Mouse (Mus musculus) embryo, embryonic 9.5 days (tissue): ENCODE measurements at regions not wholly inside any gene's neighbourhood (a gene's known extent, or its start where the extent isn't known, plus 50 kb on each side); places are given as distances from the start of the nearest gene placed in this dataset.

Source experiments
- DNase-seq: peaks from one replicate; pipeline ENCODE4 v3.0.0-alpha.2; 2017; ENCODE audit errors: extremely low spot score

DNA sequence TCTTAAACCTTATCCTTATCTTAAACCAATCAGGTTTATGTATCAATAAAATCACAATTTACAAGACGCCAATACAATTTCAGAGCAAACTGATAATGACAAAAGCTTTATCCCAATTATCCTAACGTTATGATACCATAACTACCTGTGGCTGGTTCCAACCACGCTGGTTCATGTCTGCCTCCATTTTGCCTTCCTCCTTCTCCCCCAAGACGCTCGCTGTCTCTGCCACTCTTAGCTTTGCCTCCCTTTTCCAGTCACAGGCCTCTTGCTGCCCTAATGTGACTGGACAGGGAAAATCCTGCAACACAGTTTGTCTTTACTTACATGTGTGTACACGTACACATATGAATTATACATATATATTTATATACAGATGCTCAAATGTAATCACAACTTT, 101.3 kb upstream of the Cpm start:
- no peak for DNase-seq

DNA sequence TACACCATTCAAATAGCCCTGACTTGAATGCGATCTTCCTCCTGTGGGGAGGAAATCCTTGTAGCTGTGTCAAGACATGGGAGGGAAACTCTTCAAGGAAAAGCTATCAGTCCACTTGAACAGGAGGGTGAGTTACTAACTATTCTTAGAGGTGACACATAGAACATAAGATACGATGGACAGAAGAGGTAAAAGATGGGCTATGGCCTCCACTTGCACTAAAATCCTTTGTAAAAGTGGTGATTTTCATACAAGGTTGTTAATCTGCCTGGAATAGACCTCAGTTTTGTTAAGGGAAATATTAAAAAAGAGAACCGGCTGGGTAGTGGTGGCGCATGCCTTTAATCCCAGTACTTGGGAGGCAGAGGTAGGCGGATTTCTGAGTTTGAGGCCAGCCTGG, 102.1 kb upstream of the Cpm start:
- DNase-seq: no peak

DNA sequence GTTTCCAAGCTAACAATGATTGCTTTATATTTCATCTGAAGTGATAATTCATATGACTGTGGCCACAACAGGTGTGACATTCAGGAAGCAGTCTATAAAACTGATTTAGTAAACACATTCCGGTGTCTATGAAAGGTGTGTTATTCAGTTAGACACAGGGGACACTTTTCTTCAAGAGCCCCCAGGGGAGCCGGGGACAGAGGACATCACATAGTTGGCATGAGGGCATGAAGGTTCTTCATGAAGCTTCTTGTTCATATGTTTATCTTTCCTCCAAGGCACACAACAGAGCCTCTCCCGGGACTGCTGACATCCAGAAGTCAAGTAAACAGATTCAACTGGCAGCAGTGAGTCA, 102.5 kb upstream of the Cpm start:
- DNase-seq: no peak

DNA sequence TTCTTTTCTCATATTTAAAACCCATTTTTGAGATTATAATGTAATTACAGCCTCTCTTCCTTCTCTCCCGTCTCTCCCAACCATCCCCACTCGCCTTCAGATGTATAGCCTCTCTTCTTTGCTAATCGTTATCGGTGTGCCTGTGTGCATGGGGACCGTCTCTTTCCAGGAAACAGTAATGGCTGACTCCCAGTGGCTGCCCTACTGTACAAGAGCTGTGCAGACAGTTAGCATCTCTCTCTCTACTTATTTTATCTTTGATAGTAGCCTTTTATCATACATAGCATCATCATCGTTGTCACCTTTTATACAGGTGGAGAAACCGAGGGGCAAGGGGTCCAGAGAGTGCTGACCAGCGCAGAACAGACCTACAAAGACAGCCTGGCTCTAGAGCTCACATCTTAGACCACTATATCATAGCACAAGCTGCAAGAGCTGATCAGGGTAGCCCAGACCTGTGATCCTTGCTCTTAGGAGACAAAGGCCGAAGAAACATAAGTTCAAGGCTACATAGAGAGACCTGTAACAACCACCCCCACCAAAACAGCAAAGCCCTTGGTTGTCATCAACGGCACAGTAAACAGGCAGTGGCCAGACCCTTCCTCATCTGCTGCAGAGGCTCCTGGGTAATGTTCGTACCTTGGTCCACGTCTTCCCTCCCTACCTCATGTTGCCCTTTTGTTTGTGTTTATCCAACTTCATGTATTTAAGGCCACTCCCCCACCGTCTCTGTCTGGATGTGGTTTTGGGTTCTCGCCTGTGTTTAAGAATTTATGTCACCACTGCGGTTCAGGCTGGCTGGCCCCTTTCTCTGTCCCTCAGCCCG, 103.1 kb upstream of the Cpm start:
- DNase-seq: no peak

DNA sequence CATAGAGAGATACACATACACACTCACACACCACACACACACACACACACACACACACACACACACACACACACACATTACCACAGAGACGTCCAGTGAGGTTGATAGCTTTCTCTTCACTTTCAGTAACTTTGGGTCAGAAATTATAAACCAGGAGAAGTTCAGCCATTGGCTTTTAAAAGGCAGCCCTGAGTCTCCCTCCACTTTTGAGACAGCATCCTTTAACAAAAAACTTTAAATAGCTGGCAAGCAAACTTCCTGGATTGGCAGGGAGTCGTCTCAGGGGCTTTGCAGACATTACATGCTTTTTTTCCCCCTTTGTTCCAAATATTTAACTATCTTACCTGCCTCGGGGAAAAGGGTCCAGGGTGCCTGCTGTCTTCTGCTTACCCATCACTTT, 103.7 kb upstream of the Cpm start:
- no peak for DNase-seq

DNA sequence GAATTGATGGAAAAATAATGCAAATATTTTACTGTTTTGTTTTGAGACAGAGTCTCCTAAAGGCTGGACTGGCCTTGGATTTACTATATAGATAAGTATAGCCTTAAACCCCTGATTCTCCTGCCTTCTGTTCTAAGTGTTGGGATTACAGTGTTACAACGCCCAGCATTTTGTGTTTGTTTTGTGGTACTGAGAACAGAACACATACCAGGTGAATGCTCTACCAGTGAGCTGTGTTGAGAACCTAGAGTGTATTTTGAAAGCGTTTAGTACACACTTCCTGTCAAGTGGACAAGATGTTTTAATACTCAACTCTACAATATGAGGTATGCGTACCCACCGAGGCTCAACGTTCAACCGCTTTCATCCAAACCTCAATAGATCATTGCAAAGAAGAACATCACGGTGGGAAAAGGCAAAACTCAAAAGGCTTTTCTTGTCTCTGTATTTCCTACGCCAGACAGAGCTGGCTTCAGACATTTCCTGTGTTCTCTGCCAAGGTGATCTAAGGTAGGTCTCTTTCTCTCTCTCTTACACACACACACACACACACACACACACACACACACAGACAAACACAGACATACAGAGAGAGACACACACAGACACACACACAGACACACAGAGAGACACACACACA, 104.3 kb upstream of the Cpm start:
- DNase-seq: no peak

DNA sequence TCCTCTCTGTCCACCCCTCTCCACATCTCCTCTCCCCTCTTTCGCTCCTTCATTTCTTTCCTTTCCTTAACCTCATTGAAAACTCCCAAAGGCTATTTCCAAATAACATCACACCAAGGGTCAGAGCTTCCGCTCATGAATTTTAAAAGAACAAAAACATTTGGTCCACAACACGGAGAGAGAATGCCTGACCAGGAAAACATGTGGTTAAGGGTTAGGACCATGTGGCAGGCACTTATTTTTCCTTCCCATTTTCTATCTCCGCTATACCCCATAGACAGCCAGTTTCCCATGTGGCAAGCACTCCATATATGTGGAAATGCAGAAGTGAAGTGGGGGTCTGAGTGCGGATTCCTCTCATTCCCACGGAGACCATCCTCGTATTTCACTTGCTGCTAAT, 105.2 kb upstream of the Cpm start:
- no peak for DNase-seq

DNA sequence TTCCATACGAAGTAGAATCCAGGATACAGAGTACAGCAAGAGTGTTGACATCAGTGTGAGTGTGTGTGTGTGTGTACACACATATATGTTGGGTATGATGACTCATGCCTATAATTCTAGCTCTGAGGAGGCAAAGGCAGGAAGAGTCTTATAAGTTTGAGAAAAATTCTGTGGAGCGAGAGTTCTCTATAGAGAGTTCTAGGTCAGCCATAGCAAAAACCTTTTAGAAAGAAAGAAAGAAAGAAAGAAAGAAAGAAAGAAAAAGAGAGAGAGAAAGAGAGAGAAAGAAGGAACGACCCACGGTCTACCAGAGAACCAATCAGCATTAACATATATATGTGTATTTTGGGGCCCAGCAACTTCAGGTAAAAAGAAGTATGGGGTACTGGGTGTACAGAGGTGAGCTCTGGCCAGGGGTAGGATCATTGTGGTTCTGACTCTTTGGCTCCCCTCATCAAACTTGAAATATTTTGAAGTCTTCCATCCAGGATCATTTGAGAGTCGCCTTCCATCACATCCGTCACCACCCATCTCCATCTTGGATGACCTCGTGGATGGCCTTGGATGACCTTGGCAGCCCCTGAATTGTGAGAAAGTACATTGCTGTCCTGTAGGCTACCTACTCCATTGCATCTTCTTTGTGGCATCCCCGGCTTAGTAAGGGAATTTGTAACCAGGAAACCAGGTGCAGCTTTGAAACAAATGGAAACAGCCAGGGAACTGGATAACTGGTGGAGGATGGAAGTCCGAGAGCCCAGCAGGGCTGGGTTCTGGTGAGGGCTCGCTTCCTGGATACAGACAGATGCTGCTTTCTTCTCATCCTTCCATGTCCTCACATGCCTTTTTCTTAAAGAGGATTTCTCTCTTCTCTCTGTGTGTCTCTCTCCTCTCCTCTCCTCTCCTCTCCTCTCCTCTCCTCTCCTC, 106.1 kb upstream of the Cpm start:
- DNase-seq: no peak

DNA sequence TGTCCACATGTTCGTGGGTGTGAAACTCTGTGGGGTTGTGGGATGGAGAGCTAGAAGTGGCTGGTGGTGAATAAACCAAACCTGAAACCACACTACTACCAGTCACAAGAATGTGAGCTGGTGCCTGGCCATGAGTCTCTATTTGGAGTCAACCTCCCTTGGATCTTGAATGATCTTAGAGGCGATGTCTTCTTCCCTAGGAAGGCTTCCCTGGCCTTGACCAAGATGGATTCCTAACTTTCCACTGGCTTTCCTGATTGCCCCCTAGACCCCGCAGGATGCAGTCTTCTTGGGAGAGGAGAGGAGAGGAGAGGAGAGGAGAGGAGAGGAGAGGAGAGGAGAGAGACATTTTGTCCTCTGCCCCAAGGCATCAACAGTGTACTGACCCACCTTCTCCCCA, 106.9 kb upstream of the Cpm start:
- DNase-seq: no peak

DNA sequence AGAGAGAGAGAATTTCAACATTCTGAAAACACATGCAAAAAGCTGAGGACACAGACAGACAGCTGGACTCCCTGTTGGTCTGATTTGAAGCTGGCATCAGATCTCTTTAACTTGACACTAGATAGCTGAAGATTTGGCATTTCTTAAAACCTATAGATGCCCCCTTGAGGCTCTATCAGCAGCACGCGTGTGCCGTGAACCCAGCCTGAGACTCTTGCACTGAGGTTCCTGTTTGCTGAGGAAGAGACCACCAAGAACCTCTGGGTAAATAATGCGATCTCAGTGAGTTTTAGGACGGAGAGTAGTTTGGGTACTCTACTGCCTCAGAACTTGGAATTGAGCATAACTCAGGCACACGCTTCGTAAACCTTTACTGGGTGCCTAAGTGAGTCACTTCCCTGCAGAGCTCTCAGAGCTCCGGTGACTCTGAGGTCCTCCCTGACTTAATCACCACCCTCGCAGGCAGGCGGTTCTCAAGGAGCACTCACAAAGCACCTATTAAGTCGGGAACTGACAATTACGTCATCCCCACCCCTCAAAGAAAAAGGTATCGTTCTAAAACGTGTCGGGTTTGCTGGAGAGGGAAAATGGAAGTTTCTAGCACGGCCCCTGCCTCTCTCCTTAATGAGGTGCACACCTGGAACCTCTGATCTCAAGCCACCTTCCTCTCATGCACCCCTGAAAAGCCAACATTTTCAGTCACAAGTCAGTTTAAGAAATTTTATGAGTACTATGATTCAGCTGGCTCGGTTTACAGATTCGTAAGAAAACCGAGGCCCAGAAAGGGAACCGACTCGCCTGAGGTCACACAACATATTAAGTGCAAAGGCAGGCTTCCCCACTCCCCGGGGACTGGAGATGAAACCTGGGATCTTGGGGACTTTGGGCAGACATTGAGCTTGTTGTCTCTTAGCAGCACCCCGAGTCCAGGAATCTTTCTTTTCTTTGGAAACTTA, 107.7 kb upstream of the Cpm start:
- DNase-seq: no peak

DNA sequence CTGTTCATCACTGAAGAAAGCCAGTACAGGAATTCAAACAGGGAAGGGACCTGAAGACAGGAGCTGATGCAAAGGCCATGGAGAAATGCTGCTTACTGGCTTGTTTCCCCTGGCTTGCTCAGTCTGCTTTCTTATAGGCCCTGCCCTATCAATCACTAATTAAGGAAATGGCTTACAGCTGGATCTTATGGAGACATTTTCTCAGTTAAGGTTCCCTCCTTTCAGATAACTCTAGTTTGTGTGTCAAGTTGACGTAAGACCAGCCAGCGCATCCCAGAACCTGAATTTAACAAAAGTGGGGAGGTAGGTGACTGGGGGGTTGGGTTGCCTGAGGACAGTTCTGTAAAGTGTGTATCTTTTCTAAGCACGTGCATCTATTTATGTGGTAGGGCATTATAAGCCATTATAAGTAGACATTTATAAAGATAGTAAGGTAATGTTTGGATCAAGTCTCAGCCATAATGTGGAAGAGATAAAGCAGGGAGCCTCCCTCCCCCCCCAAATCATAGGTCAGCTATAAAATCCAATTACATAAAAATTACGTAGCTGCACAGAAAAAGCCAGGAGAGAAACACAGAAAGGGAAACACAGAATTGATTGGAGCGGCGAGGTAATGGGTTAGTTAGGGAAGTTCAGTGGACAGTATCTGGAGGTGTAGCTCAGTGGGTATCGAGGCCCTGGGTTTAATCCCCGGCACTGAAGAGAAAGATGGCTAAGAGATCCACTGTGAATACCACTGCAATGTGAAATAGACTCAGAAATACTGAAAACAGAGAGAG, 108.6 kb upstream of the Cpm start:
- DNase-seq: no peak

DNA sequence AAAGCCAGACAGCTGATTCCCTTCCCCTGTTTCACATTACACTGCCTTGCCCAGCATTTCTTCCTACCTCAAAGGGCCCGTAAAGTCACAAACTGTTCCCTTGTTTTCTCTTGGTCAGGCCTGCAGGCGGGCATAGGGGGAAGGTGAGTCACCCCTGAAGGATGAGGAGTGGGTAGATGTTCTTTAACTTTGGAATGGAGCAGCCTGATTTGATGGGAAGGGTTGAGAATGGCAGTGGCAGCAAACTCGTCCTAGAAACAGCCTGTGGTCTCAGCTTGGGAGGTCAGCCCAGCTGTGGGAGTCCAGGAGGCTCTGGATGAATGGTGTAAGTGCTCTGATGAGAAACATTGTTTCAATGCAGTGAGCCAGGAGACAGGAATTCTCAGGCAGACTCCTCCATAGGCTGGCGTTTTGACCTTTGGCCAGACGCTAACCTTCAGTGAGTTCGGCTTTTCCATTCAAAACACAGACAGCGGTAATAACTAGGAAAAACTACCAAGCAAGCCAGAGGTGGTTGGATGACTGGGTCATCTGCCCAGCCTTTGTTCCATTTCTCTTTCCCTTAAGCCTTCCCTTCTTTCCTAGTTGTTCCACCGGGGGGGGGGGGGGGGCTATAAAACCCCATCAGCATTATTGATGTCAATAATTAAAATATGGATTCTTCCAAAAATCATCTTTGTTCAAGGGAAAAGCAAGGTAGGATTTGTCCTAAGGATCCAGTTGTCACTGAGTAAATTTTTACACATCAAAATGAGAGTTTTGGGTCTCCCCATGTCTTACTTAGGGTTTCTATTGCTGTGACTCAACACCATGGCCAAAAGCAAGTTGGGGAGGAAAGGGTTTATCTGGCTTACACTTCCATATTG, 109.4 kb upstream of the Cpm start:
- DNase-seq: peak; percentile 41

DNA sequence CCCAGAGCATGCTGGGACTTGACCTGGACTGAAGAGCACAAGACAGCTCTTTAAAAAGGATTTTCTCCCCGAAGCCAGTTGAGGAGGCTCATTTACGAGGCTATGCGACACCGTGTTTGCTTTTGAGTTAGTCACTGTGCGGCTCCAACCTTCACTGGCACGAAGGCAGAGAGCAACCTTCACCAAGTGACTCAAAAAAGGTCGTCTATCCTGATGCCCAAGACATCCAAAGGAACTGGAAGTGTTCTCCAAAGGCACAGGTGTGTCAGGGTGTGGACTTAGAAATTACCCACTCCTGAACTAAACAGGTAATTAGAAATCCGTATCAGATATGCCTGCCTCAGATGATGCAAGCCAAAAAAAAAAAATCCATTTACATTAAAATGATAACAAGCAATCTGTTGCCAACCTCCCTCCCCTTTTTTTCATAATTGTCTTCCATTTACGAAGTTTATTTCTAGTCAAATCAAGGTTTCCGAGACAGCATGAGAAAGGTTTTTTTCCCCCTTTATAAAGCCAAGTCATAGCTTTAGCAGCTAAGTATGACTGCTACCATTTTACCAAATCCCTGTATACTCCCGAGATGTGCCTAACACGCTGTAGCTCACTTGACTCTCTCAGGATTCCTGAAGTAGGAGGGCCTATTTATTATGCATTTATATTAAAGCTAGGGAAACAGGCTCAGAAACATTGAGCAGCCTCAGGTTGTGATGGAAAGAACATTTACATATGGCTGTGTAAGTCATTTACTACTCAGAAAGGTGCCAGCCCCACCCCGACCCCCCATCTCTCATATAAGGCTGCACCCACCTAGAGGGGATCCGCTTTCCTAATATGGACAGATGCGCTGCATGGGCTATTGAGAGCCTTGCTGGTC, 110.3 kb upstream of the Cpm start:
- no peak for DNase-seq

DNA sequence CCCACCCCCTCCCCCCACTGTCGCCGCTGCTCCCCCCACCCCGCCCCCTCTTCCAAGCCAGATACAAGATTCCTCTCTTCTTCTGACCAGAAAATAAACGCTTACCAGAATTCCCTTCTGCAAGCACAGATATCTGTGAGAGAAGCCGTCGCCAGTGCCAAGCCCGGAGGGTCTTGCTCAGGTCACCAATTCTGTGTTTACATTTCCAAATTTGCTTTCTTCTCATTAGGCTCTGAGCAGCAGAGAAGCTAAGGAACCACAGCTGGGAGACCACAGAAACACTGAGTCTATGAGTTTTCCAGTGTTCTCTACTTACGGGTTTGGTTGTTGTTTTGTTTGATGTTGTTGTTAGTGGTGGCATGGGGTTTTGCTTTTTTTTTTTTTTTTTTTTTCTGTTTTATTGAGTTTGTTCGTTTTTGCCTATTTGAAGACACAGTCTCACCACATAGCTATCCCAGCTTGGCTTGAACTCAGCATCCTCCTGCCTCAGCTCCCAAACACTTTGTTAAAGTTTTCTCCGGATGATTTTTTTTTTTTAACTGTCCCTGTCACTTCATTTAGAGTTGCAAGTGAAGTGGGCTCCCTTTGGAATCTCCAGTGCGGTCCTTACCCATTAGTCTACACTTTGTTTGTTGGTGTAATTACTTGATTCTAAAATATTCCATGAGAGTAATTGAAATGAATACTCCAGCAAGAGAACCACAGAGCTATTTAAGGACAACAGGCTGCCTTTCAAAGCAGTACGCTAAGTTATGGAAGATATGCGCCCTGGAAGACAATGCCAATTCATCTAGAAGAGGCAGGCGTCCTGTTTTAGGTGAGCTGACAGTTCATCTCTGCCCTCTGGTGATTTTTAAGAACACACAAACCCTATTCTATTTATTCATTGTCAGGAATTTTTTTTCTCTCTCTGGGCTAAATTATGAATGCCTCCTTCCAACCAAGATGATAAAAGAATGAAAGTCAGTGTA, 111.2 kb upstream of the Cpm start:
- no peak for DNase-seq

DNA sequence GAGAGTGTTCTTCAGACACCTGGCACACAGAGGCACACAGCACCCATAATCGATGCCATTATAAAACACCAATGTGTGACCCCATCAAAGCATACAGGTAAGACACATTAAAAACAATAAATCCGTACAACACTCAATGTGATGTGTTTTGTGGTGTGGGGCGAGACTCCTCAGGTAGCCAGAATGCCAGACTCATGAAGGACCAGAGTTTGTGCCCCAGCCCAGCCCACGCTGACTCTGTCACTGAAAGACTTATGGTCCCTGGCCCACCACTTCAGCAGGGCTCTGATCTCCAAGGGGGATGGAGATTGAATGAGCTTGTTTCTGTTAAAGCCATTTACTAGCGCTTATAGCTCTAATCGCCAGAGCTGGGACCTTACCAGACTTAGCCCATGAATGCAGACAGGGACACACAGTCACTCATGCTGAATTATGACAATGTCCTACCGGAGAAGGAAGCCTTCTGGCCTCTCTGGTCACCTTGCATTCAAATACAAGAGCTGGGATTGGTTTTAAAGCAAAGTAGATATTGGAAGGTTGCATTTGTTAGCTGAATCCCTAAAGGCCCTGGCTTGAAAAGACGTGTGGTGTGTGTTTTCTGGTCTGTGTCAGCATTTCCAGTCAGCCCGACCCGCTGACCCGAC, 112.1 kb upstream of the Cpm start:
- DNase-seq: peak; percentile 48

DNA sequence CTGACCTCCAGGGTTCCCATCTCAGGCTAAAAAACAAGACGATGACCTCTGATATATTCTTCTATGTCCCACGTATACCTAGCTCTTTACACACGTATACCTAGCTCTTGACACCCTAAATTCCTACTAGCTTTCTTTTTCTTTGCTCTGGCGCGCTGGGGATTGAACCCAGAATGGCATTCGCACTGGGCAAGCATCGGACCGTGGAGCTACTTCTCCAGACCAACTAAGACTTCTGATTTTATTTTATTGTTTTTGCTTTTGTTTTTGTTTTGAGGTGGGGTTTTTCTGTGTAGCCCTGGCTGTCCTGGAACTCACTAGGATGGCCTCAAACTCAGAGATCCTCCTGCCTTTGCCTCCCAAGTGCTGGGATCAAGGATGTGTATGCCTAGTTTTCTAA, 112.8 kb upstream of the Cpm start:
- DNase-seq: no peak
